Mouse (Mus musculus): ENCODE measurements around the gene Gm10721. TPM values are rescaled to one million over a fixed set of nuclear protein-coding genes. Genes with fewer than 3 reads are reported as not detected.
"Not testable (repeated sequence)": the region's sequence is repeated elsewhere in the genome, so short reads cannot be mapped to it uniquely, and the experiment has no call there.

The Gm10721 gene
- under 1 TPM in 1 of 2 experiments, not detected in 1; 0.93 TPM for total RNA-seq (2021)

- DNase-seq: not testable (repeated sequence)
Measured at GRCm38 (mm10) chr9:3012733-3013279, at the start of gene Gm10721. TSS of gene Gm10721 (plus strand) at chr9:3013140.

DNA sequence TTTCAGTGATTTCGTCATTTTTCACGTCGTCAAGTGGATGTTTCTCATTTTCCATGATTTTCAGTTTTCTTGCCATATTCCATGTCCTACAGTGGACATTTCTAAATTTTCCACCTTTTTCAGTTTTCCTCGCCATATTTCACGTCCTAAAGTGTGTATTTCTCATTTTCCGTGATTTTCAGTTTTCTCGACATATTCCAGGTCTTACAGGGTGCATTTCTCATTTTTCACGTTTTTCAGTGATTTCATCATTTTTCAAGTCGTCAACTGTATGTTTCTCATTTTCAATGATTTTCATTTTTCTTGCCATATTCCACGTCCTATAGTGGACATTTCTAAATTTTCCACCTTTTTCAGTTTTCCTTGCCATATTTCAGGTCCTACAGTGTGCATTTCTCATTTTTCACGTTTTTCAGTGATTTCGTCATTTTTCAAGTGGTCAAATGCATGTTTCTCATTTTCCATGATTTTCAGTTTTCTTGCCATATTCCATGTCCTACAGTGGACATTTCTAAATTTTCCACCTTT is 12.4 kb upstream of the Gm10721 start, which contains the start of gene Gm10722:
Gm10722 (plus strand) TSS at position 478 of the 528 bp plus-strand sequence.
- not testable (repeated sequence) for DNase-seq

DNA sequence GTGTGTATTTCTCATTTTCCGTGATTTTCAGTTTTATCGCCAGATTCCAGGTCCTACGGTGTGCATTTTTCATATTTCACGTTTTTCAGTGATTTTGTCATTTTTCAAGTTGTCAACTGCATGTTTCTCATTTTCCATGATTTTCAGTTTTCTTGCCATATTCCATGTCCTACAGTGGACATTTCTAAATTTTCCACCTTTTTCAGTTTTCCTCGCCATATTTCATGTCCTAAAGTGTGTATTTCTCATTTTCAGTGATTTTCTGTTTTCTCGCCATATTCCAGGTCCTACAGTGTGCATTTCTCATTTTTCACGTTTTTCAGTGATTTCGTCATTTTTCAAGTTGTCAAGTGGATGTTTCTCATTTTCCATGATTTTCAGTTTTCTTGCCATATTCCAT is 11.9 kb upstream of the Gm10721 start:
- DNase-seq: peak; percentile 18

GRCm38 (mm10) chr9:3001948-3002659 is 10.8 kb upstream of the Gm10721 start:
- DNase-seq: peak; percentile 99

GRCm38 (mm10) chr9:3002794-3003396 is 10.0 kb upstream of the Gm10721 start, which contains the start of gene Gm11168:
TSS of gene Gm11168 (plus strand) at chr9:3003346.
- DNase-seq: not testable (repeated sequence)

DNA sequence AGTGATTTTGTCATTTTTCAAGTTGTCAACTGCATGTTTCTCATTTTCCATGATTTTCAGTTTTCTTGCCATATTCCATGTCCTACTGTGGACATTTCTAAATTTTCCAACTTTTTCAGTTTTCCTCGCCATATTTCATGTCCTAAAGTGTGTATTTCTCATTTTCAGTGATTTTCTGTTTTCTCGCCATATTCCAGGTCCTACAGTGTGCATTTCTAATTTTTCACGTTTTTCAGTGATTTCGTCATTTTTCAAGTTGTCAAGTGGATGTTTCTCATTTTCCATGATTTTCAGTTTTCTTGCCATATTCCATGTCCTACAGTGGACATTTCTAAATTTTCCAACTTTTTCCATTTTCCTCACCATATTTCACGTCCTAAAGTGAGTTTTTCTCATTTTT is 6.8 kb upstream of the Gm10721 start:
- DNase-seq: not testable (repeated sequence)

GRCm38 (mm10) chr9:3006636-3007035 is 6.3 kb upstream of the Gm10721 start:
- DNase-seq: peak; percentile 89

DNA sequence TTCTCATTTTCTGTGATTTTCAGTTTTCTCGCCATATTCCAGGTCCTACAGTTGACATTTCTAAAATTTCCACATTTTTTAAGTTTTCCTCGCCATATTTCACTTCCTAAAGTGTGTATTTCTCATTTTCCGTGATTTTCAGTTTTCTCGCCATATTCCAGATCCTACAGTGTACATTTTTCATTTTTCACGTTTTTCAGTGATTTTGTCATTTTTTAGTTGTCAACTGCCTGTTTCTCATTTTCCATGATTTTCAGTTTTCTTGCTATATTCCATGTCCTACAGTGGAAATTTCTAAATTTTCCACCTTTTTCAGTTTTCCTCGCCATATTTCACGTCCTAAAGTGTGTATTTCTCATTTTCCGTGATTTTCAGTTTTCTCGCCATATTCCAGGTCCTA is 5.7 kb upstream of the Gm10721 start:
- not testable (repeated sequence) for DNase-seq

DNA sequence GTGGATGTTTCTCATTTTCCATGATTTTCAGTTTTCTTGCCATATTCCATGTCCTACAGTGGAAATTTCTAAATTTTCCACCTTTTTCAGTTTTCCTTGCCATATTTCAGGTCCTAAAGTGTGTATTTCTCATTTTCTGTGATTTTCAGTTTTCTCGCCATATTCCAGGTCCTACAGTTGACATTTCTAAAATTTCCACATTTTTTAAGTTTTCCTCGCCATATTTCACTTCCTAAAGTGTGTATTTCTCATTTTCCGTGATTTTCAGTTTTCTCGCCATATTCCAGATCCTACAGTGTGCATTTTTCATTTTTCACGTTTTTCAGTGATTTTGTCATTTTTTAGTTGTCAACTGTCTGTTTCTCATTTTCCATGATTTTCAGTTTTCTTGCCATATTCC is 3.6 kb upstream of the Gm10721 start:
- not testable (repeated sequence) for DNase-seq

GRCm38 (mm10) chr9:3012054-3012621 is 802 bp upstream of the Gm10721 start:
- DNase-seq: not testable (repeated sequence)

DNA sequence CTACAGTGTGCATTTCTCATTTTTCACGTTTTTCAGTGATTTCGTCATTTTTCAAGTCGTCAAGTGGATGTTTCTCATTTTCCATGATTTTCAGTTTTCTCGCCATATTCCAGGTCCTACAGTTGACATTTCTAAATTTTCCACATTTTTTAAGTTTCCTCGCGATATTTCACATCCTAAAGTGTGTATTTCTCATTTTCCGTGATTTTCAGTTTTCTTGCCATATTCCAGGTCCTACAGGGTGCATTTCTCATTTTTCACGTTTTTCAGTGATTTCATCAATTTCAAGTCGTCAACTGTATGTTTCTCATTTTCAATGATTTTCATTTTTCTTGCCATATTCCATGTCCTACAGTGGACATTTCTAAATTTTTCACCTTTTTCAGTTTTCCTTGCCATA is 2.4 kb downstream of the Gm10721 start, which contains the start of gene Gm10720:
Gm10720 (plus strand) TSS at position 301 of the 400 bp plus-strand sequence.
- not testable (repeated sequence) for DNase-seq

- not testable (repeated sequence) for DNase-seq
Measured at GRCm38 (mm10) chr9:3015896-3016295, 3.0 kb downstream of the Gm10721 start.

DNA sequence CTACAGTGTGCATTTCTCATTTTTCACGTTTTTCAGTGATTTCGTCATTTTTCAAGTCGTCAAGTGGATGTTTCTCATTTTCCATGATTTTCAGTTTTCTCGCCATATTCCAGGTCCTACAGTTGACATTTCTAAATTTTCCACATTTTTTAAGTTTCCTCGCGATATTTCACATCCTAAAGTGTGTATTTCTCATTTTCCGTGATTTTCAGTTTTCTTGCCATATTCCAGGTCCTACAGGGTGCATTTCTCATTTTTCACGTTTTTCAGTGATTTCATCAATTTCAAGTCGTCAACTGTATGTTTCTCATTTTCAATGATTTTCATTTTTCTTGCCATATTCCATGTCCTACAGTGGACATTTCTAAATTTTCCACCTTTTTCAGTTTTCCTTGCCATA is 4.2 kb downstream of the Gm10721 start, which contains the start of gene Gm10719:
Gm10719 (plus strand) TSS at position 301 of the 400 bp plus-strand sequence.
- DNase-seq: not testable (repeated sequence)

- DNase-seq: not testable (repeated sequence)
Measured at GRCm38 (mm10) chr9:3018944-3019343, 6.0 kb downstream of the Gm10721 start.

DNA sequence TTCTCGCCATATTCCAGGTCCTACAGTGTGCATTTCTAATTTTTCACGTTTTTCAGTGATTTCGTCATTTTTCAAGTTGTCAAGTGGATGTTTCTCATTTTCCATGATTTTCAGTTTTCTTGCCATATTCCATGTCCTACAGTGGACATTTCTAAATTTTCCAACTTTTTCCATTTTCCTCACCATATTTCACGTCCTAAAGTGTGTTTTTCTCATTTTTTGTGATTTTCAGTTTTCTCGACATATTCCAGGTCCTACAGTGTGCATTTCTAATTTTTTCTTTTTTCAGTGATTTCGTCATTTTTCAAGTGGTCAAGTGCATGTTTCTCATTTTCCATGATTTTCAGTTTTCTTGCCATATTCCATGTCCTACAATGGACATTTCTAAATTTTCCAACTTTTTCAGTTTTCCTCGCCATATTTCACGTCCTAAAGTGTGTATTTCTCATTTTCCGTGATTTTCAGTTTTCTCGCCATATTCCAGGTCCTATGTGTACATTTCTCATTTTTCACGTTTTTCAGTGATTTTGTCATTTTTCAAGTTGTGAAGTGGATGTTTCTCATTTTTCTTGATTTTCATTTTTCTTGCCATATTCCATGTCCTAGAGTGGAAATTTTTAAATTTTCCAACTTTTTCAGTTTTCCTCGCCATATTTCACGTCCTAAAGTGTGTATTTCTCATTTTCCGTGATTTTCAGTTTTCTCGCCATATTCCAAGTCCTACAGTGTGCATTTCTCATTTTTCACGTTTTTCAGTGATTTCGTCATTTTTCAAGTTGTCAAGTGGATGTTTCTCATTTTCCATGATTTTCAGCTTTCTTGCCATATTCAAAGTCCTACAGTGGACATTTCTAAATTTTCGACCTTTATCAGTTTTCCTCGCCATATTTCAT is 7.1 kb downstream of the Gm10721 start:
- DNase-seq: peak; percentile 65

GRCm38 (mm10) chr9:3022316-3023008 is 9.5 kb downstream of the Gm10721 start:
- DNase-seq: peak; percentile 75

DNA sequence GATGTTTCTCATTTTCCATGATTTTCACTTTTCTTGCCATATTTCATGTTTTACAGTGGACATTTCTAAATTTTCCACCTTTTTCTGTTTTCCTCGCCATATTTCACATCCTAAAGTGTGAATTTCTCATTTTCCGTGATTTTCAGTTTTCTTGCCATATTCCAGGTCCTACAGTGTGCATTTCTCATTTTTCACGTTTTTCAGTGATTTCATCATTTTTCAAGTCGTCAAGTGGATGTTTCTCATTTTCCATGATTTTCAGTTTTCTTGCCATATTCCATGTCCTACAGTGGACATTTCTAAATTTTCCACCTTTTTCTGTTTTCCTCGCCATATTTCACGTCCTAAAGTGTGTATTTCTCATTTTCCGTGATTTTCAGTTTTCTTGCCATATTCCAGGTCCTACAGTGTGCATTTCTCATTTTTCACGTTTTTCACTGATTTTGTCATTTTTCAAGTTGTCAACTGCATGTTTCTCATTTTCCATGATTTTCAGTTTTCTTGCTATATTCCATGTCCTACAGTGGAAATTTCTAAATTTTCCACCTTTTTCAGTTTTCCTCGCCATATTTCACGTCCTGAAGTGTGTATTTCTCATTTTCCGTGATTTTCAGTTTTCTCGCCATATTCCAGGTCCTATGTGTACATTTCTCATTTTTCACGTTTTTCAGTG is 10.5 kb downstream of the Gm10721 start, which contains the start of gene Gm10718:
Gm10718 (plus strand) TSS at position 236 of the 673 bp plus-strand sequence.
- peak; percentile 9 for DNase-seq

DNA sequence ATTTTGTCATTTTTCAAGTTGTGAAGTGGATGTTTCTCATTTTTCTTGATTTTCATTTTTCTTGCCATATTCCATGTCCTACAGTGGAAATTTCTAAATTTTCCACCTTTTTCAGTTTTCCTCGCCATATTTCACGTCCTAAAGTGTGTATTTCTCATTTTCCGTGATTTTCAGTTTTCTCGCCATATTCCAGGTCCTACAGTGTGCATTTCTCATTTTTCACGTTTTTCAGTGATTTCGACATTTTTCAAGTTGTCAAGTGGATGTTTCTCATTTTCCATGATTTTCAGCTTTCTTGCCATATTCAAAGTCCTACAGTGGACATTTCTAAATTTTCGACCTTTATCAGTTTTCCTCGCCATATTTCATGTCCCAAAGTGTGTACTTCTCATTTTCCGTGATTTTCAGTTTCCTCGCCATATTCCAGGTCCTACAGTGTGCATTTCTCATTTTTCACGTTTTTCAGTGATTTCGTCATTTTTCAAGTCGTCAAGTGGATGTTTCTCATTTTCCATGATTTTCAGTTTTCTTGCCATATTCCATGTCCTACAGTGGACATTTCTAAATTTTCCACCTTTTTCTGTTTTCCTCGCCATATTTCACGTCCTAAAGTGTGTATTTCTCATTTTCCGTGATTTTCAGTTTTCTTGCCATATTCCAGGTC is 11.2 kb downstream of the Gm10721 start:
- peak; percentile 77 for DNase-seq

DNA sequence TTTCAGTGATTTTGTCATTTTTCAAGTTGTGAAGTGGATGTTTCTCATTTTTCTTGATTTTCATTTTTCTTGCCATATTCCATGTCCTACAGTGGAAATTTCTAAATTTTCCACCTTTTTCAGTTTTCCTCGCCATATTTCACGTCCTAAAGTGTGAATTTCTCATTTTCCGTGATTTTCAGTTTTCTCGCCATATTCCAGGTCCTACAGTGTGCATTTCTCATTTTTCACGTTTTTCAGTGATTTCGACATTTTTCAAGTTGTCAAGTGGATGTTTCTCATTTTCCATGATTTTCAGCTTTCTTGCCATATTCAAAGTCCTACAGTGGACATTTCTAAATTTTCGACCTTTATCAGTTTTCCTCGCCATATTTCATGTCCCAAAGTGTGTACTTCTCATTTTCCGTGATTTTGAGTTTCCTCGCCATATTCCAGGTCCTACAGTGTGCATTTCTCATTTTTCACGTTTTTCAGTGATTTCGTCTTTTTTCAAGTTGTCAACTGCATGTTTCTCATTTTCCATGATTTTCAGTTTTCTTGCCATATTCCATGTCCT is 12.1 kb downstream of the Gm10721 start, which contains the start of gene Gm10717:
Gm10717 (plus strand) TSS at position 506 of the 556 bp plus-strand sequence.
- DNase-seq: peak; percentile 59
